Mouse (Mus musculus) liver, postnatal 0 days (tissue): ENCODE data around the gene Jup. TPM values are rescaled to one million over a fixed set of nuclear protein-coding genes. Genes with fewer than 3 reads are reported as not detected.

Source experiments
- ATAC-seq: fragments of 200-750 bp; cut with Nextera tagmentation; 2 replicates; pipeline ENCODE4 v1.8.0; 2017; ENCODE audit warnings: mild to moderate bottlenecking, moderate library complexity
- DNase-seq: peaks from one replicate; pipeline ENCODE4 v3.0.0-alpha.2; 2016
- H3K27ac ChIP-seq: fragments of 300-500 bp; sonication (generic); 2 replicates; pipeline ENCODE4 v1.5.1; 2014; ENCODE audit warnings: antibody characterized with exemption, moderate library complexity, mild to moderate bottlenecking, low read depth
- H3K27me3 ChIP-seq: fragments of 300-500 bp; sonication (generic); 2 replicates; pipeline ENCODE4 v1.6.1; 2014; ENCODE audit warnings: low read length, control low read depth, mixed read lengths; ENCODE audit not compliant: insufficient read depth
- H3K36me3 ChIP-seq: fragments of 300-500 bp; sonication (generic); replicated peaks from 2 replicates; pipeline ENCODE4 v1.6.1; 2014; ENCODE audit warnings: mild to moderate bottlenecking, control low read depth, low read length, moderate library complexity, mixed read lengths; ENCODE audit not compliant: insufficient read depth
- H3K4me1 ChIP-seq: fragments of 300-500 bp; sonication (generic); 2 replicates; pipeline ENCODE4 v1.6.1; 2014; ENCODE audit warnings: antibody characterized with exemption, mild to moderate bottlenecking, control low read depth; ENCODE audit not compliant: insufficient read depth
- H3K4me2 ChIP-seq: fragments of 300-500 bp; sonication (generic); 2 replicates; pipeline ENCODE4 v1.6.1; 2014; ENCODE audit warnings: low read depth, mild to moderate bottlenecking, low read length, moderate library complexity, mixed read lengths
- H3K4me3 ChIP-seq: fragments of 300-500 bp; sonication (generic); 2 replicates; pipeline ENCODE4 v1.5.1; 2014; ENCODE audit warnings: low read depth, low read length
- H3K9ac ChIP-seq: fragments of 300-500 bp; sonication (generic); replicated peaks from 2 replicates; pipeline ENCODE4 v1.6.1; 2014; ENCODE audit warnings: mild to moderate bottlenecking, moderate library complexity
- H3K9me3 ChIP-seq: fragments of 300-500 bp; sonication (generic); 2 replicates; pipeline ENCODE4 v1.6.1; 2016; ENCODE audit warnings: mild to moderate bottlenecking, control low read depth, low read length, mixed read lengths
- CTCF ChIP-seq: sonication (generic); IDR thresholded peaks from 2 replicates; pipeline ENCODE4 v1.5.1; 2016; ENCODE audit warnings: antibody characterized with exemption, low read depth
- EP300 ChIP-seq: IDR thresholded peaks from 2 replicates; pipeline ENCODE4 v1.6.1; 2016; ENCODE audit warnings: antibody characterized with exemption, low read depth, mild to moderate bottlenecking
- WGBS: fragments of 180-500 bp; shearing (Covaris S2); extraction: QIAGEN DNeasy Blood & Tissue Kit; methylation state at CpG from one replicate; pipeline ENCODE4 v1.1.7; 2014; ENCODE audit not compliant: insufficient replicate concordance; 5-methylcytosine and 5-hydroxymethylcytosine counted together
- polyA plus RNA-seq: library from polyadenylated mRNA; unstranded; fragments of >200 nt; fragmentation: Nextera tagmentation; extraction: Ambion mirVana; gene quantifications from 2 replicates; pipeline ENCODE4 v1.2.1, GENCODE M21; 2015

Gene Jup
- polyA plus RNA-seq, 1 experiment from 2014 or later: 17.5 TPM

DNA sequence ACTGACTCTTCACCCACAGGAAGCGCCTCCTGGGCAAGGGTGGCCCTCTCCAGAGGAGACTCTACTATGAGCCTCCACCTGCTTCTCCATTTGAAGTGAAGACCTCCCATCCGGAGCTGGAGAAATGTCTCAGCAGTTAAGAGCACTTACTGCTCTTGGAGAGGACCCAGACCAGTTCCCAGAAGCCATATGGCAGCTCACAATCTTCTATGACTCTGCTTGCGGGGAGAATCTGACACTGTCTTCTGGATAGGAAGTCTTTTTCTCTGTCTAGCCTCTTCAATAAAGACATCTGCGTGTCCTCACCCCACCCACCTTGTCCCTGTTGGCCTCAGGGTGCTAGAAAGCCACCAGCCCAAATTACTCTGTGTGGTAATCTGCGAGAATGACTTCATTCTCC is 4.6 kb downstream of the Jup start:
- no peak overlapping the region for H3K4me2 ChIP-seq
- TF ChIP-seq CTCF (no peak), EP300 (no peak)
- H3K9ac ChIP-seq: no peak overlapping the region
- WGBS: 70% methylated on average over 5 of the region's 5 CpGs
- no peaks in the 10 kb centered on the region for H3K36me3 ChIP-seq
- DNase-seq (no peak), ATAC-seq (no peak)
- H3K4me1 ChIP-seq: peaks cover 65% of the 10 kb centered on the region
- no peaks in the 10 kb centered on the region for H3K27me3 ChIP-seq
- H3K9me3 ChIP-seq: no peaks in the 10 kb centered on the region
- H3K4me3 ChIP-seq: no peak overlapping the region
- no peak overlapping the region for H3K27ac ChIP-seq

GRCm38 (mm10) chr11:100391884-100392345 is 5.6 kb downstream of the Jup start:
- 84% methylated on average over 7 of the region's 7 CpGs for WGBS
- Histone ChIP-seq H3K4me3 (no peak overlapping the region), H3K27me3 (no peaks in the 10 kb centered on the region), H3K9ac (no peak overlapping the region), H3K27ac (0 out of 2 replicates have a peak overlapping the region, but pooled peaks have one; percentile 6), H3K4me1 (peaks cover 70% of the 10 kb centered on the region), H3K9me3 (no peaks in the 10 kb centered on the region), H3K4me2 (no peak overlapping the region), H3K36me3 (no peaks in the 10 kb centered on the region)
- ATAC-seq (no peak), DNase-seq (no peak)
- TF ChIP-seq EP300 (no peak), CTCF (no peak)

DNA sequence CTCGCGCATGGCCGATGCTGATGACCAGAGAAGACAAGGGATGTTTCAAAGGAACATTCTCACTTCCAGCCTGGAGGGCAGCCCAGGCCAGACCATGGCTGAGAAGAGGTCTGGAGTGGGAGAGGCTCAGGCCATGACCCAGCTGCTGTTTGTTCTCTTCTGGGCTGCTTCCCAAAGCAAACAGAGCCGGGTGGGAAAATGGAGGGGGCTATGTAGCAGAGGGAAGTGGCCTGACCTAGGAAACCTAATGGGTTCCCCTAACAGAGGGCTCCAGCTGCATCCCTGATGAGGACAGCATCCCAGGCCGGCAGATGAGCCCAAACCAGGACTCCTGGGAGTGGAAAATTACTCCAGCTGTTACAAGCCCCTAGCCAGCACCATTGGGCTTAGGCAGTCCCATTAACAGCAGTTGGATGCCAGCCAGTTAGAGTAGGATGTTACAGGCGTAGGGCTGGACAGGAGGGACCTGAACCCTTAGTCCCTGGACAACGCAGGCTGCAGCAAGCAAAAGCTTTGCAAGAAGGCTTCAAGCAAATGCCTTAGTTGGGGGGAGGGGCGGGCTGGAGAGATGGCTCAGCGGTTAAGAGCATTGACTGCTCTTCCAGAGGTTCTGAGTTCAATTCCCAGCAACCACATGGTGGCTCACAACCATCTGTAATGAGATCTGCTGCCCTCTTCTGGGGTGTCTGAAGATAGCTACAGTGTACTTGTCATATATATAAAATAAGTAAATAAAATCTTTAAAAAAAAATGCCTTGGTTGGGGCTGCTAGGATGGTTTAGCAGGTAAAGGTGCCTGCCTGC is 6.3 kb downstream of the Jup start:
- Histone ChIP-seq H3K9ac (no peak overlapping the region), H3K4me1 (peaks cover 69% of the 10 kb centered on the region), H3K36me3 (peaks cover 2% of the 10 kb centered on the region; the same call in 1 of the 2 replicates), H3K9me3 (no peaks in the 10 kb centered on the region), H3K27ac (peak overlapping the region; percentile 44; the same call in 1 of the 2 replicates), H3K4me3 (no peak overlapping the region), H3K27me3 (no peaks in the 10 kb centered on the region), H3K4me2 (no peak overlapping the region)
- ATAC-seq (peak; percentile 79), DNase-seq (peak; percentile 70)
- TF ChIP-seq EP300: no peak
- no peak for TF ChIP-seq CTCF
- 42% methylated on average over 9 of the region's 9 CpGs for WGBS

GRCm38 (mm10) chr11:100389931-100390445 is 7.6 kb downstream of the Jup start:
- WGBS: 37% methylated on average over 8 of the region's 8 CpGs
- no peak overlapping the region for H3K4me2 ChIP-seq
- H3K27me3 ChIP-seq: no peaks in the 10 kb centered on the region
- no peaks in the 10 kb centered on the region for H3K9me3 ChIP-seq
- peaks cover 14% of the 10 kb centered on the region; the same call in 1 of the 2 replicates for H3K36me3 ChIP-seq
- DNase-seq (no peak), ATAC-seq (0 out of 2 replicates have a peak, but pooled peaks have one; percentile 3)
- no peak overlapping the region for H3K4me3 ChIP-seq
- H3K4me1 ChIP-seq: peaks cover 56% of the 10 kb centered on the region
- H3K9ac ChIP-seq: no peak overlapping the region
- H3K27ac ChIP-seq: no peak overlapping the region
- no peak for TF ChIP-seq EP300
- no peak for TF ChIP-seq CTCF

DNA sequence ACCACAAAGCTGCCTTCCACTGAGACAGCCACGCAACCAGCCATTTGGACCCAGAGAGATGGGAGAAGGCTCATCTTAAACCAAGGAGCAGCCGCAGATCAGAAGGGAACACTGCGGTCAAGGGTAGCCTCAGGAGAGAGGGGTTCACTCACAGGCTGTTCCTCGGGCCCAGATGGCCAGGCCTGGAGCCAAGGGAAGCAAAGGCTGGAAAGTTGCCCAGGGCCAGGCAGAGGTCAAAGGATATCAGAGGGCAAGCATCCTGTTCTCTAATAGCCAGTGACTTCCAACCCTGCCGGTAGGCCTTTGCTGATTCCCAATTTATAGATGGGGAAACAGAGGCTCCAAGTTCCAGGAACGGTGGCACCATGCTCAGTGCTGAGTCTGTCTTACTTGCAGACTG is 9.0 kb downstream of the Jup start:
- DNase-seq: peak; percentile 74
- Histone ChIP-seq H3K9me3 (no peaks in the 10 kb centered on the region), H3K4me3 (no peak overlapping the region), H3K4me1 (peaks cover 43% of the 10 kb centered on the region), H3K27ac (no peak overlapping the region), H3K27me3 (no peaks in the 10 kb centered on the region), H3K4me2 (no peak overlapping the region), H3K36me3 (peaks cover 16% of the 10 kb centered on the region; the same call in 1 of the 2 replicates), H3K9ac (0 out of 2 replicates have a peak overlapping the region, but pooled peaks have one; percentile 11)
- TF ChIP-seq EP300: no peak
- no peak for TF ChIP-seq CTCF
- ATAC-seq: peak; percentile 20; the same call in 1 of the 2 replicates
- 53% methylated on average over 6 of the region's 6 CpGs for WGBS
